Mouse (Mus musculus): ENCODE data around the gene Pax2. TPM values are rescaled to one million over a fixed set of nuclear protein-coding genes. Genes with fewer than 3 reads are reported as not detected.

The Pax2 gene
- not detected for polyA plus RNA-seq (2014; fragmentation: Illumina TruSeq; extraction: RNeasy Lipid Tissue Mini Kit (QIAGEN cat#74804); ENCODE audit: low replicate concordance)

GRCm38 (mm10) chr19:44755693-44756420, at the start of gene Pax2:
Gene Pax2 (plus strand): TSS chr19:44756045.

Other genes starting within 250 kb of the Pax2 start
- not detected for gene Sec31b, start 210.2 kb upstream of the Pax2 start, polyA plus RNA-seq (2014; fragmentation: Illumina TruSeq; extraction: RNeasy Lipid Tissue Mini Kit (QIAGEN cat#74804); ENCODE audit: low replicate concordance)
- gene Gm20538, start 203.2 kb upstream of the Pax2 start, polyA plus RNA-seq (2014; fragmentation: Illumina TruSeq; extraction: RNeasy Lipid Tissue Mini Kit (QIAGEN cat#74804); ENCODE audit: low replicate concordance) = not detected
- gene Ndufb8, start 200.6 kb upstream of the Pax2 start, polyA plus RNA-seq (2014; fragmentation: Illumina TruSeq; extraction: RNeasy Lipid Tissue Mini Kit (QIAGEN cat#74804); ENCODE audit: low replicate concordance) = 40.8 TPM
- gene Hif1an, start 193.2 kb upstream of the Pax2 start, polyA plus RNA-seq (2014; fragmentation: Illumina TruSeq; extraction: RNeasy Lipid Tissue Mini Kit (QIAGEN cat#74804); ENCODE audit: low replicate concordance) = 10.1 TPM
- gene Slf2, start 175.1 kb downstream of the Pax2 start, polyA plus RNA-seq (2014; fragmentation: Illumina TruSeq; extraction: RNeasy Lipid Tissue Mini Kit (QIAGEN cat#74804); ENCODE audit: low replicate concordance) = 25.8 TPM
- 11.7 TPM for gene Sema4g, start 233.1 kb downstream of the Pax2 start, polyA plus RNA-seq (2014; fragmentation: Illumina TruSeq; extraction: RNeasy Lipid Tissue Mini Kit (QIAGEN cat#74804); ENCODE audit: low replicate concordance)
- 3.7 TPM for gene Twnk, start 249.6 kb downstream of the Pax2 start, polyA plus RNA-seq (2014; fragmentation: Illumina TruSeq; extraction: RNeasy Lipid Tissue Mini Kit (QIAGEN cat#74804); ENCODE audit: low replicate concordance)

Data from small intestine, adult 10 weeks (tissue).